In the genomic region with DNA sequence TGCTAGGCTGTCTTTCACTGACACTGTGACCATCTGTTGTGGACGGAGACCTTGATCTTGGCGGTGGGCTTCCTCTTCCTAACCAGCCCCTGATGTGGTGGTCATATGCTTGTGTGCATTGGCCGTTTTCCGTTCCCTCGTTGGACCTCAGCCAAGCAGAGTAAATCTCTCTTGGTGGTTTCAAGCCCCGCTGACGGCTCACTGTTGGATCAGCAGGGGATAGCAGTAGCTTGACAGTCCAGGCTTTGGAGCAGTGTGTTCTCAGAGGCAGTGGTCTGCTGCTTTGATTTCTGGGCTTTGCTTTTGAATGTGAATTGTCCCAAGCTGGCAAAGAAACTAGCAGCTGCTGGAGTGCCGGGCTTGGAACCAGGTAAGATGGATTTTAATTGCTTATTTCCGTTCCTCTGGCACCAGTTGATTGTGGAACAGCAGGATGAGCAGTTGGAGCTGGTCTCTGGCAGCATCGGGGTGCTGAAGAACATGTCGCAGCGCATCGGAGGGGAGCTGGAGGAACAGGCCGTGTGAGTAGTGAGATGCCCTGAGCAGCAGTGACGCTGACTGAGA, we compare ENCODE assay signal across 12 mouse cellular contexts. TPM values are rescaled to one million over a fixed set of nuclear protein-coding genes. Genes with fewer than 3 reads are reported as not detected.
DNase-seq lines count a peak whose midpoint lies in the region; ATAC-seq and TF ChIP-seq lines count a peak whose summit lies in the region.
"Had no signal": no experiment of that assay in that cellular context is flagged by ENCODE, and none has a peak within 500 bp of the region (broad histone marks: within the 10 kb centered on the region; RNA-seq: fewer than 3 reads in every experiment).

No protein-coding gene starts in this region.

- H3K27ac ChIP-seq in kidney, embryonic 15.5 days, result peak overlapping the region; percentile 51
- peak overlapping the region; percentile 67 for H3K27ac ChIP-seq in testis, adult 2 months (ENCODE audit: control insufficient read depth, insufficient read depth, low read depth, low read length)
- peak overlapping the region; percentile 41 for H3K27ac ChIP-seq in hindbrain, embryonic 16.5 days (ENCODE audit: low read depth, low read length)
- no peak overlapping the region for H3K27ac ChIP-seq in stomach, postnatal 0 days (replicated peaks)

- ATAC-seq in kidney, embryonic 15.5 days (replicated peaks; ENCODE audit: low FRiP score), result no peak; the same call in 1 of the 2 replicates
- ATAC-seq in hindbrain, embryonic 16.5 days, result peak; percentile 70
- ATAC-seq in stomach, postnatal 0 days (ENCODE audit: low FRiP score, low TSS enrichment), result no peak

- no peak overlapping the region for H3K9ac ChIP-seq in kidney, embryonic 15.5 days
- H3K9ac ChIP-seq in hindbrain, embryonic 16.5 days (ENCODE audit: low read depth, low read length), result no peak overlapping the region
- H3K9ac ChIP-seq in stomach, postnatal 0 days (ENCODE audit: low read length), result no peak overlapping the region

- 69% methylated on average over 15 of the region's 15 CpGs for WGBS in kidney, embryonic 15.5 days
- 53% methylated on average over 15 of the region's 15 CpGs for WGBS in hindbrain, embryonic 16.5 days
- WGBS in stomach, postnatal 0 days, result 59% methylated on average over 15 of the region's 15 CpGs

- no peak for TF ChIP-seq CTCF in testis, adult 2 months (IDR thresholded peaks at IDR 0.05; ENCODE audit: control insufficient read depth, insufficient read depth, insufficient replicate concordance, low read depth, low read length)
- no peak for TF ChIP-seq CTCF in stomach, postnatal 0 days (IDR thresholded peaks at IDR 0.05; ENCODE audit: low read depth)

- H3K36me3 ChIP-seq in kidney, embryonic 15.5 days, result peaks cover 83% of the 10 kb centered on the region
- H3K36me3 ChIP-seq in testis, adult 2 months (ENCODE audit: control insufficient read depth, insufficient read depth, low read length), result peaks cover 2% of the 10 kb centered on the region; the same call in 1 of the 2 replicates
- peaks cover 18% of the 10 kb centered on the region for H3K36me3 ChIP-seq in hindbrain, embryonic 16.5 days (ENCODE audit: control insufficient read depth, insufficient read depth, low read length)
- no peaks in the 10 kb centered on the region for H3K36me3 ChIP-seq in stomach, postnatal 0 days (ENCODE audit: control insufficient read depth, insufficient read depth, low read length)

- no peak for TF ChIP-seq POLR2A in testis, adult 2 months (IDR thresholded peaks at IDR 0.05; ENCODE audit: control insufficient read depth, low read depth, low read length)

- TF ChIP-seq EP300 in stomach, postnatal 0 days (optimal IDR thresholded peaks at IDR 0.05), result no peak

- H3K4me2 ChIP-seq in kidney, embryonic 15.5 days, result no peak overlapping the region
- H3K4me2 ChIP-seq in hindbrain, embryonic 16.5 days (ENCODE audit: low read length), result no peak overlapping the region
- H3K4me2 ChIP-seq in stomach, postnatal 0 days (replicated peaks; ENCODE audit: low read depth), result no peak overlapping the region

- no peaks in the 10 kb centered on the region for H3K27me3 ChIP-seq in kidney, embryonic 15.5 days
- H3K27me3 ChIP-seq in testis, adult 2 months (ENCODE audit: control insufficient read depth, insufficient read depth, low read length), result no peaks in the 10 kb centered on the region
- no peaks in the 10 kb centered on the region for H3K27me3 ChIP-seq in hindbrain, embryonic 16.5 days (replicated peaks; ENCODE audit: control insufficient read depth, insufficient read depth, low read length)
- no peaks in the 10 kb centered on the region for H3K27me3 ChIP-seq in stomach, postnatal 0 days (ENCODE audit: control insufficient read depth, insufficient read depth, low read length)

- no peaks in the 10 kb centered on the region for H3K9me3 ChIP-seq in kidney, embryonic 15.5 days (replicated peaks)
- no peaks in the 10 kb centered on the region for H3K9me3 ChIP-seq in hindbrain, embryonic 16.5 days (ENCODE audit: control insufficient read depth, low read length)
- H3K9me3 ChIP-seq in stomach, postnatal 0 days (ENCODE audit: control insufficient read depth, low read length), result no peaks in the 10 kb centered on the region

- no peak for DNase-seq in kidney, postnatal 14 days
- DNase-seq in testis, postnatal 14 days (ENCODE audit: low spot score), result no peak
- no peak for DNase-seq in stomach, postnatal 0 days (ENCODE audit: low spot score)
- DNase-seq in gastrocnemius, postnatal 25 days, result no peak
- DNase-seq: embryo, embryonic 11 days; heart, postnatal 14 days; lung, adult 2 months; thymus, postnatal 25 days had no signal

- H3K4me1 ChIP-seq in kidney, embryonic 15.5 days, result peaks cover 8% of the 10 kb centered on the region
- no peaks in the 10 kb centered on the region; the same call in none of the 2 replicates for H3K4me1 ChIP-seq in testis, adult 2 months (ENCODE audit: control insufficient read depth, insufficient read depth, low read length)
- peaks cover 4% of the 10 kb centered on the region; the same call in 1 of the 2 replicates for H3K4me1 ChIP-seq in hindbrain, embryonic 16.5 days (ENCODE audit: control insufficient read depth, insufficient read depth, low read depth, low read length)
- no peaks in the 10 kb centered on the region; the same call in 1 of the 2 replicates for H3K4me1 ChIP-seq in stomach, postnatal 0 days (replicated peaks; ENCODE audit: control insufficient read depth, insufficient read depth)

- no peak overlapping the region for H3K4me3 ChIP-seq in kidney, embryonic 15.5 days (replicated peaks)
- H3K4me3 ChIP-seq in testis, adult 2 months (ENCODE audit: control insufficient read depth, low read depth, low read length), result no peak overlapping the region
- no peak overlapping the region for H3K4me3 ChIP-seq in hindbrain, embryonic 16.5 days (ENCODE audit: low read length)
- no peak overlapping the region for H3K4me3 ChIP-seq in stomach, postnatal 0 days (ENCODE audit: low read depth, low read length)

RNA-seq across cellular contexts. Expression of a gene that starts 34.4 kb away (rescaled TPM):
- 65.5 and 82.4 TPM in 2 replicates for polyA plus RNA-seq in kidney, embryonic 15.5 days (2015; fragmentation: Nextera tagmentation; extraction: Ambion mirVana)
- polyA plus RNA-seq in testis, adult 2 months (2012; rRNA removed), result 12.1 and 13.6 TPM in 2 replicates
- 82.9 and 93.7 TPM in 2 replicates for polyA plus RNA-seq in hindbrain, embryonic 16.5 days (2015; fragmentation: Nextera tagmentation; extraction: Ambion mirVana)
- polyA plus RNA-seq in stomach, postnatal 0 days (2015; fragmentation: Nextera tagmentation; extraction: Ambion mirVana), result 36.6 and 39.0 TPM in 2 replicates
- 10 to 100 TPM; 11.3 to 12.2 TPM for total RNA-seq in gastrocnemius, postnatal 25 days (2021)

RNA-seq across cellular contexts. Expression of a gene that starts 46.3 kb away (rescaled TPM):
- polyA plus RNA-seq in kidney, embryonic 15.5 days (2015; fragmentation: Nextera tagmentation; extraction: Ambion mirVana), result 5.7 and 6.3 TPM in 2 replicates
- 1.2 and 1.6 TPM in 2 replicates for polyA plus RNA-seq in testis, adult 2 months (2012; rRNA removed)
- polyA plus RNA-seq in hindbrain, embryonic 16.5 days (2015; fragmentation: Nextera tagmentation; extraction: Ambion mirVana), result 2.1 and 2.5 TPM in 2 replicates
- polyA plus RNA-seq in stomach, postnatal 0 days (2015; fragmentation: Nextera tagmentation; extraction: Ambion mirVana), result 4.2 and 4.3 TPM in 2 replicates
- 10 to 100 TPM in 1 of 2 experiments, 1 to 10 TPM in 1; 7.3 to 10.6 TPM for total RNA-seq in gastrocnemius, postnatal 25 days (2021)
- total RNA-seq: ES-E14 had no signal

RNA-seq across cellular contexts. Expression of a gene that starts 51.4 kb away (rescaled TPM):
- 7.0 and 7.2 TPM in 2 replicates for polyA plus RNA-seq in kidney, embryonic 15.5 days (2015; fragmentation: Nextera tagmentation; extraction: Ambion mirVana)
- 4.7 and 5.7 TPM in 2 replicates for polyA plus RNA-seq in testis, adult 2 months (2012; rRNA removed)
- polyA plus RNA-seq in hindbrain, embryonic 16.5 days (2015; fragmentation: Nextera tagmentation; extraction: Ambion mirVana), result 6.0 and 6.1 TPM in 2 replicates
- 1.6 TPM in 2 replicates for polyA plus RNA-seq in stomach, postnatal 0 days (2015; fragmentation: Nextera tagmentation; extraction: Ambion mirVana)
- total RNA-seq in gastrocnemius, postnatal 25 days (2021), result 1 to 10 TPM; 1.7 to 2.3 TPM
